ENCODE assay signal across 13 mouse cellular contexts in the genomic region with DNA sequence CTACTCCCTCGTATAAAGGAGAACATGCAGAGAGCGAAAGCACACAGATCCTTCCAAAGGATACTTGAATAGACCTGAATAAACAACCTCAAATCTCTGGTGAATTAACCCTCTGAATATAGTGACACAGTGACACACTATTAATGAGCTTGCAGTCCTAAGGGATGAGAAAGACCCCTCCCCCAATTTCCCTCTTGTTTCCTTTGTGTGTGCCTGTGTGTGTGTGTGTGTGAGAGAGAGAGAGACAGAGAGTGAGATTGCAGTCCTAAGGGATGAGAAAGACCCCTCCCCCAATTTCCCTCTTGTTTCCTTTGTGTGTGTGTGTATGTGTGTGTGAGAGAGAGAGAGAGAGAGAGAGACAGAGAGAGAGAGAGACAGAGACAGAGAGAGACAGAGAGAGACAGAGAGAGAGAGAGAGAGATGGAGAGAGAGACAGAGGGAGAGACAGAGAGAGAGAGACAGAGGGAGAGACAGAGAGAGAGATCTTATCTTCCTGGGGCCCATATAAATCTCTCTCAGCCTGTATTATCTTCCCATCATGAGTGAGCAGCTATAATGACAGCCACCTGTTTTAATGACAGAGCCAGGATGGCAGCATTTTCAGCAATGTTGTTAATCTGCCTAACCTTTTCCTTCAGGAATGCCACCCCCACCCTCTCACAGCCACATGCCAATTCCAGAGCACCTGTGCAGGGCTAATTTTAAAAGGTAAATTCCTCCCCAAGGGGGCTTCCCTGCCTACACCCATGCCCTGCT.
DNase-seq lines count a peak whose midpoint lies in the region; ATAC-seq lines count a peak whose summit lies in the region.
"Had no signal": no experiment of that assay in that cellular context is flagged by ENCODE, and none has a peak within 500 bp of the region (broad histone marks: within the 10 kb centered on the region; RNA-seq: fewer than 3 reads in every experiment).

No protein-coding gene starts in this region.

- no peak overlapping the region for H3K9ac ChIP-seq in kidney, embryonic 14.5 days (ENCODE audit: low read depth, low read length)
- H3K9ac ChIP-seq in embryonic facial prominence, embryonic 14.5 days (ENCODE audit: low read depth, low read length) = no peak overlapping the region
- H3K9ac ChIP-seq in midbrain, embryonic 15.5 days = no peak overlapping the region
- H3K9ac ChIP-seq: limb, embryonic 12.5 days had no signal

- no peak overlapping the region for H3K4me2 ChIP-seq in kidney, embryonic 14.5 days (replicated peaks; ENCODE audit: low read depth, low read length)
- H3K4me2 ChIP-seq in embryonic facial prominence, embryonic 14.5 days (ENCODE audit: low read depth, low read length) = no peak overlapping the region
- no peak overlapping the region for H3K4me2 ChIP-seq in midbrain, embryonic 15.5 days
- H3K4me2 ChIP-seq: limb, embryonic 12.5 days had no signal

- no peaks in the 10 kb centered on the region for H3K9me3 ChIP-seq in kidney, embryonic 14.5 days (ENCODE audit: control insufficient read depth, low read length)
- no peaks in the 10 kb centered on the region for H3K9me3 ChIP-seq in embryonic facial prominence, embryonic 14.5 days (ENCODE audit: control insufficient read depth, low read length)
- H3K9me3 ChIP-seq in midbrain, embryonic 15.5 days = no peaks in the 10 kb centered on the region
- H3K9me3 ChIP-seq: limb, embryonic 12.5 days had no signal

- H3K36me3 ChIP-seq in kidney, embryonic 14.5 days (ENCODE audit: control insufficient read depth, insufficient read depth, low read length) = no peaks in the 10 kb centered on the region
- no peaks in the 10 kb centered on the region for H3K36me3 ChIP-seq in embryonic facial prominence, embryonic 14.5 days (ENCODE audit: control insufficient read depth, insufficient read depth, low read length)
- no peaks in the 10 kb centered on the region for H3K36me3 ChIP-seq in midbrain, embryonic 15.5 days (replicated peaks)
- H3K36me3 ChIP-seq: limb, embryonic 12.5 days had no signal

- H3K4me3 ChIP-seq in kidney, embryonic 14.5 days (ENCODE audit: low read length) = no peak overlapping the region
- no peak overlapping the region for H3K4me3 ChIP-seq in embryonic facial prominence, embryonic 14.5 days (ENCODE audit: low read depth, low read length)
- H3K4me3 ChIP-seq in midbrain, embryonic 15.5 days = no peak overlapping the region
- H3K4me3 ChIP-seq: limb, embryonic 12.5 days had no signal

- DNase-seq in kidney, postnatal 14 days = no peak
- no peak for DNase-seq in embryonic facial prominence, embryonic 14.5 days (ENCODE audit: low spot score)
- DNase-seq in forelimb bud, embryonic 11.5 days (ENCODE audit: low read depth, low spot score) = peak; percentile 2
- no peak for DNase-seq in ovary, postnatal 14 days (ENCODE audit: low spot score)
- DNase-seq in left cerebral cortex, postnatal 36 days (ENCODE audit: low spot score in 2 of 2) = no peak
- DNase-seq in urinary bladder, postnatal 25 days (ENCODE audit: low spot score) = no peak
- DNase-seq: adrenal gland, adult 8-10 months; gastrocnemius, postnatal 25 days; lung, adult 18-20 months had no signal

- peak; percentile 55; the same call in 1 of the 2 replicates for ATAC-seq in kidney, embryonic 14.5 days (ENCODE audit: low FRiP score, low TSS enrichment)
- ATAC-seq in embryonic facial prominence, embryonic 14.5 days (ENCODE audit: low read depth) = peak; percentile 70; the same call in 1 of the 2 replicates
- peak; percentile 72 for ATAC-seq in midbrain, embryonic 15.5 days (replicated peaks)

- H3K4me1 ChIP-seq in kidney, embryonic 14.5 days (ENCODE audit: control insufficient read depth, insufficient read depth, low read length) = no peaks in the 10 kb centered on the region
- no peaks in the 10 kb centered on the region for H3K4me1 ChIP-seq in embryonic facial prominence, embryonic 14.5 days (ENCODE audit: control insufficient read depth, insufficient read depth, low read length)
- no peaks in the 10 kb centered on the region for H3K4me1 ChIP-seq in midbrain, embryonic 15.5 days

- H3K27me3 ChIP-seq in kidney, embryonic 14.5 days (ENCODE audit: control insufficient read depth, insufficient read depth, low read length) = no peaks in the 10 kb centered on the region
- no peaks in the 10 kb centered on the region for H3K27me3 ChIP-seq in embryonic facial prominence, embryonic 14.5 days (replicated peaks; ENCODE audit: control insufficient read depth, insufficient read depth, low read length)
- no peaks in the 10 kb centered on the region for H3K27me3 ChIP-seq in midbrain, embryonic 15.5 days (replicated peaks)
- H3K27me3 ChIP-seq: limb, embryonic 12.5 days had no signal

- H3K27ac ChIP-seq in kidney, embryonic 14.5 days (ENCODE audit: low read depth, low read length) = no peak overlapping the region
- no peak overlapping the region for H3K27ac ChIP-seq in embryonic facial prominence, embryonic 14.5 days (replicated peaks; ENCODE audit: low read depth, low read length)
- H3K27ac ChIP-seq in midbrain, embryonic 15.5 days = no peak overlapping the region
- H3K27ac ChIP-seq: limb, embryonic 12.5 days; macrophage had no signal

- 47% methylated on average over 2 of the region's 2 CpGs for WGBS in kidney, embryonic 14.5 days
- WGBS in embryonic facial prominence, embryonic 14.5 days = 78% methylated on average over 2 of the region's 2 CpGs
- WGBS in midbrain, embryonic 15.5 days = 51% methylated on average over 2 of the region's 2 CpGs

- intact Hi-C loops in left cerebral cortex, postnatal 36 days (cut with DNase I) = no loop called here
